In the genomic region with DNA sequence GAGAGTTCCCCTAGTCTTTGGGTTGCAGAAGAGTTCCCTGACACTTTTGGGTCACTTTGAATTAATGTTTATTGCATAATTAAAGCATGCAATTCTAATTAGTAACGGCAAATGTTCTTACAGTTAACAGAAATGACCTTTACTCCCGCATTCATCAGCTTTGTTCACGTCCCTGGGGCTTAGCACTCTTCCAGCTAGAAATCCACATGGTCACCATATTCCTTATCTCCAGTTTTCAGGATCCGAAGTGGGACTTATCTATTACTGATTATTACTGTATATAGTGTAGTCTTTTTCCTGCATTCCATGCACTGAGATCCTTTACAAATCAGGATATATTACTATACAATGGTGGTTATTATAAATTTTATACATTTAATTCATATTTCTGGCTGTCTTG, we compare ENCODE assay signal across 26 mouse cellular contexts.
DNase-seq lines count a peak whose midpoint lies in the region; ATAC-seq and TF ChIP-seq lines count a peak whose summit lies in the region.
"Had no signal": no experiment of that assay in that cellular context is flagged by ENCODE, and none has a peak within 500 bp of the region (broad histone marks: within the 10 kb centered on the region; RNA-seq: fewer than 3 reads in every experiment).

No protein-coding gene starts in this region.

- no peak overlapping the region for H3K4me2 ChIP-seq in hindbrain, embryonic 11.5 days (replicated peaks; ENCODE audit: low read depth, low read length)
- no peak overlapping the region for H3K4me2 ChIP-seq in hindbrain, embryonic 16.5 days (ENCODE audit: low read length)
- H3K4me2 ChIP-seq in midbrain, embryonic 12.5 days (replicated peaks), result no peak overlapping the region
- H3K4me2 ChIP-seq: forebrain, embryonic 13.5 days; heart, embryonic 11.5 days; hindbrain, embryonic 13.5 days had no signal

- no peak for TF ChIP-seq POLR2A in brain, embryonic 14.5 days (IDR thresholded peaks at IDR 0.05; ENCODE audit: borderline replicate concordance, extremely low read depth, insufficient read depth, insufficient read length, poor library complexity, severe bottlenecking)

- no peaks in the 10 kb centered on the region for H3K4me1 ChIP-seq in hindbrain, embryonic 11.5 days (replicated peaks; ENCODE audit: control insufficient read depth, insufficient read depth, low read length)
- no peaks in the 10 kb centered on the region for H3K4me1 ChIP-seq in hindbrain, embryonic 16.5 days (ENCODE audit: control insufficient read depth, insufficient read depth, low read depth, low read length)
- no peaks in the 10 kb centered on the region for H3K4me1 ChIP-seq in midbrain, embryonic 12.5 days
- H3K4me1 ChIP-seq in midbrain, embryonic 10.5 days, result no peaks in the 10 kb centered on the region
- H3K4me1 ChIP-seq: forebrain, embryonic 10.5 days; forebrain, embryonic 13.5 days; hindbrain, embryonic 13.5 days had no signal

- 58% methylated on average over 4 of the region's 4 CpGs for WGBS in hindbrain, embryonic 11.5 days
- WGBS in hindbrain, embryonic 16.5 days, result 43% methylated on average over 4 of the region's 4 CpGs
- WGBS in midbrain, embryonic 12.5 days, result 60% methylated on average over 4 of the region's 4 CpGs
- 75% methylated on average over 4 of the region's 4 CpGs for WGBS in midbrain, embryonic 10.5 days

- no peaks in the 10 kb centered on the region for H3K27me3 ChIP-seq in hindbrain, embryonic 11.5 days (ENCODE audit: control insufficient read depth, insufficient read depth, low read length)
- no peaks in the 10 kb centered on the region for H3K27me3 ChIP-seq in hindbrain, embryonic 16.5 days (replicated peaks; ENCODE audit: control insufficient read depth, insufficient read depth, low read length)
- no peaks in the 10 kb centered on the region for H3K27me3 ChIP-seq in midbrain, embryonic 12.5 days
- no peaks in the 10 kb centered on the region for H3K27me3 ChIP-seq in midbrain, embryonic 10.5 days (ENCODE audit: low read depth, poor library complexity, severe bottlenecking)
- H3K27me3 ChIP-seq: CH12.LX; forebrain, embryonic 13.5 days; hindbrain, embryonic 13.5 days; Patski had no signal

- H3K9ac ChIP-seq in hindbrain, embryonic 11.5 days (ENCODE audit: low read depth, low read length), result no peak overlapping the region
- no peak overlapping the region for H3K9ac ChIP-seq in hindbrain, embryonic 16.5 days (ENCODE audit: low read depth, low read length)
- no peak overlapping the region for H3K9ac ChIP-seq in midbrain, embryonic 12.5 days (replicated peaks)
- H3K9ac ChIP-seq: forebrain, embryonic 13.5 days; forebrain, postnatal 0 days; hindbrain, embryonic 13.5 days had no signal

- ATAC-seq in hindbrain, embryonic 11.5 days (ENCODE audit: low FRiP score), result 0 out of 2 replicates have a peak, but pooled peaks have one; percentile 35
- ATAC-seq in hindbrain, embryonic 16.5 days, result no peak
- ATAC-seq in midbrain, embryonic 12.5 days (ENCODE audit: low FRiP score, low read depth), result peak; percentile 70
- ATAC-seq: forebrain, embryonic 13.5 days; forebrain, postnatal 0 days; hindbrain, postnatal 0 days; inflammation-experienced regulatory T-cells, adult 6 months; Patski had no signal

- H3K36me3 ChIP-seq in hindbrain, embryonic 11.5 days (ENCODE audit: control insufficient read depth, insufficient read depth, low read length), result no peaks in the 10 kb centered on the region
- no peaks in the 10 kb centered on the region for H3K36me3 ChIP-seq in hindbrain, embryonic 16.5 days (ENCODE audit: control insufficient read depth, insufficient read depth, low read length)
- no peaks in the 10 kb centered on the region for H3K36me3 ChIP-seq in midbrain, embryonic 12.5 days
- no peaks in the 10 kb centered on the region for H3K36me3 ChIP-seq in midbrain, embryonic 10.5 days
- H3K36me3 ChIP-seq: forebrain, embryonic 10.5 days; G1E; hindbrain, embryonic 13.5 days had no signal

- no peak for TF ChIP-seq CTCF in brain, embryonic 14.5 days (IDR thresholded peaks at IDR 0.05; ENCODE audit: borderline replicate concordance, extremely low read depth, insufficient read depth, insufficient read length)

- no peaks in the 10 kb centered on the region for H3K9me3 ChIP-seq in hindbrain, embryonic 11.5 days (ENCODE audit: control insufficient read depth, low read length)
- no peaks in the 10 kb centered on the region for H3K9me3 ChIP-seq in hindbrain, embryonic 16.5 days (ENCODE audit: control insufficient read depth, low read length)
- no peaks in the 10 kb centered on the region for H3K9me3 ChIP-seq in midbrain, embryonic 12.5 days
- no peaks in the 10 kb centered on the region for H3K9me3 ChIP-seq in midbrain, embryonic 10.5 days (replicated peaks)
- H3K9me3 ChIP-seq: forebrain, embryonic 10.5 days; forebrain, embryonic 13.5 days; G1E; hindbrain, embryonic 13.5 days had no signal

- no peak overlapping the region for H3K27ac ChIP-seq in hindbrain, embryonic 11.5 days (ENCODE audit: low read depth, low read length)
- no peak overlapping the region for H3K27ac ChIP-seq in hindbrain, embryonic 16.5 days (ENCODE audit: low read depth, low read length)
- no peak overlapping the region for H3K27ac ChIP-seq in midbrain, embryonic 12.5 days (replicated peaks)
- no peak overlapping the region for H3K27ac ChIP-seq in midbrain, embryonic 10.5 days (replicated peaks)
- H3K27ac ChIP-seq: forebrain, embryonic 10.5 days; forebrain, embryonic 13.5 days; gastrocnemius, adult 2 months; hindbrain, embryonic 13.5 days; hindbrain, postnatal 0 days had no signal

- no peak overlapping the region for H3K4me3 ChIP-seq in hindbrain, embryonic 11.5 days (ENCODE audit: low read depth, low read length)
- no peak overlapping the region for H3K4me3 ChIP-seq in hindbrain, embryonic 16.5 days (ENCODE audit: low read length)
- no peak overlapping the region for H3K4me3 ChIP-seq in midbrain, embryonic 12.5 days
- H3K4me3 ChIP-seq in midbrain, embryonic 10.5 days, result no peak overlapping the region
- H3K4me3 ChIP-seq: forebrain, embryonic 10.5 days; forebrain, embryonic 13.5 days; gastrocnemius, adult 2 months; hindbrain, embryonic 13.5 days had no signal

- DNase-seq in hindbrain, embryonic 11.5 days (ENCODE audit: low spot score), result no peak
- no peak for DNase-seq in midbrain, embryonic 10.5 days (ENCODE audit: low spot score)
- peak; percentile 26 for DNase-seq in brain, embryonic 14.5 days (ENCODE audit: low read depth)
- no peak for DNase-seq in thymus, postnatal 36 days
- DNase-seq: adrenal gland, postnatal 10 days; adrenal gland, postnatal 36 days; B cell, adult 2 months; cerebellum, adult 11 months; cerebellum, adult 2 months; cerebellum, adult 9-11 months; cerebellum, postnatal 25 days; forebrain, postnatal 0 days; gastrocnemius, adult 2 months; gastrocnemius, postnatal 14 days; heart, adult 11 months had no signal
